Mouse (Mus musculus) liver, embryonic 16.5 days (tissue): ENCODE measurements around the gene Tmem56. TPM values are rescaled to one million over a fixed set of nuclear protein-coding genes. Genes with fewer than 3 reads are reported as not detected.

Experiments used
- ATAC-seq: fragments of 200-750 bp; cut with Nextera tagmentation; 2 replicates; pipeline ENCODE4 v1.8.0; 2017; ENCODE audit warnings: low read depth, mild to moderate bottlenecking, moderate number of reproducible peaks, moderate library complexity
- H3K27ac ChIP-seq: fragments of 300-500 bp; sonication (generic); 2 replicates; pipeline ENCODE4 v1.5.1; 2014; ENCODE audit warnings: mild to moderate bottlenecking, low read length
- H3K27me3 ChIP-seq: fragments of 300-500 bp; sonication (generic); 2 replicates; pipeline ENCODE4 v1.6.1; 2014; ENCODE audit warnings: low read depth, low read length, mixed read lengths; ENCODE audit not compliant: control insufficient read depth, insufficient read depth
- H3K36me3 ChIP-seq: fragments of 300-500 bp; sonication (generic); 2 replicates; pipeline ENCODE4 v1.6.1; 2014; ENCODE audit warnings: mild to moderate bottlenecking; ENCODE audit not compliant: control insufficient read depth, insufficient read depth
- H3K4me1 ChIP-seq: fragments of 300-500 bp; sonication (generic); 2 replicates; pipeline ENCODE4 v1.6.1; 2014; ENCODE audit warnings: low read depth, low read length, mixed read lengths; ENCODE audit not compliant: control insufficient read depth
- H3K4me2 ChIP-seq: fragments of 300-500 bp; sonication (generic); 2 replicates; pipeline ENCODE4 v1.6.1; 2014; ENCODE audit warnings: low read depth, low read length, mixed read lengths
- H3K4me3 ChIP-seq: fragments of 300-500 bp; sonication (generic); 2 replicates; pipeline ENCODE4 v1.5.1; 2014; ENCODE audit warnings: low read depth, mild to moderate bottlenecking, low read length
- H3K9ac ChIP-seq: fragments of 300-500 bp; sonication (generic); 2 replicates; pipeline ENCODE4 v1.6.1; 2014; ENCODE audit warnings: low read depth, low read length
- H3K9me3 ChIP-seq: fragments of 300-500 bp; sonication (generic); replicated peaks from 2 replicates; pipeline ENCODE4 v1.6.1; 2016; ENCODE audit warnings: low read length; ENCODE audit not compliant: control insufficient read depth
- WGBS: fragments of 180-500 bp; shearing (Covaris S2); extraction: QIAGEN DNeasy Blood & Tissue Kit; methylation state at CpG from one replicate; pipeline ENCODE4 v1.1.7; 2014; ENCODE audit not compliant: insufficient replicate concordance; 5-methylcytosine and 5-hydroxymethylcytosine counted together
- polyA plus RNA-seq: library from polyadenylated mRNA; unstranded; fragments of >200 nt; fragmentation: Nextera tagmentation; extraction: Ambion mirVana; gene quantifications from 2 replicates; pipeline ENCODE4 v1.2.1, GENCODE M21; 2015

Tmem56 gene
- polyA plus RNA-seq, 1 experiment from 2014 or later, result 12.8 TPM

GRCm38 (mm10) chr3:121291225-121291559, 8.3 kb upstream of the Tmem56 start:
- 5% methylated on average over 7 of the region's 7 CpGs for WGBS
- Histone ChIP-seq H3K36me3 (no peaks in the 10 kb centered on the region), H3K4me2 (peak overlapping the region; percentile 92), H3K4me3 (peak overlapping the region; percentile 74), H3K27ac (peak overlapping the region; percentile 92), H3K9ac (peak overlapping the region; percentile 85), H3K9me3 (no peaks in the 10 kb centered on the region), H3K27me3 (no peaks in the 10 kb centered on the region), H3K4me1 (peaks cover 12% of the 10 kb centered on the region)
- ATAC-seq, result 0 out of 2 replicates have a peak, but pooled peaks have one; percentile 0

GRCm38 (mm10) chr3:121290681-121291080, 7.8 kb upstream of the Tmem56 start:
- no peaks in the 10 kb centered on the region for H3K9me3 ChIP-seq
- H3K27ac ChIP-seq, result peak overlapping the region; percentile 92
- peak overlapping the region; percentile 74 for H3K4me3 ChIP-seq
- no peaks in the 10 kb centered on the region for H3K27me3 ChIP-seq
- H3K9ac ChIP-seq, result peak overlapping the region; percentile 85
- ATAC-seq, result no peak
- H3K36me3 ChIP-seq, result no peaks in the 10 kb centered on the region
- peak overlapping the region; percentile 92 for H3K4me2 ChIP-seq
- 70% methylated on average over 8 of the region's 8 CpGs for WGBS
- H3K4me1 ChIP-seq, result peaks cover 12% of the 10 kb centered on the region

- Histone ChIP-seq H3K4me1 (peaks cover 12% of the 10 kb centered on the region), H3K9me3 (no peaks in the 10 kb centered on the region), H3K4me3 (no peak overlapping the region), H3K27ac (no peak overlapping the region), H3K4me2 (no peak overlapping the region), H3K27me3 (no peaks in the 10 kb centered on the region), H3K36me3 (no peaks in the 10 kb centered on the region), H3K9ac (no peak overlapping the region)
- WGBS, result 70% methylated on average over 2 of the region's 2 CpGs
- ATAC-seq, result no peak
Observed at GRCm38 (mm10) chr3:121287151-121287550, 4.3 kb upstream of the Tmem56 start.

- Histone ChIP-seq H3K4me1 (peaks cover 4% of the 10 kb centered on the region), H3K27me3 (no peaks in the 10 kb centered on the region), H3K4me2 (no peak overlapping the region), H3K36me3 (no peaks in the 10 kb centered on the region), H3K27ac (no peak overlapping the region), H3K4me3 (no peak overlapping the region), H3K9me3 (no peaks in the 10 kb centered on the region), H3K9ac (no peak overlapping the region)
- peak; percentile 80 for ATAC-seq
- 73% methylated on average over 6 of the region's 6 CpGs for WGBS
Observed at GRCm38 (mm10) chr3:121285219-121285618, 2.3 kb upstream of the Tmem56 start.

- 82% methylated on average over 14 of the region's 14 CpGs for WGBS
- Histone ChIP-seq H3K4me2 (no peak overlapping the region), H3K4me3 (no peak overlapping the region), H3K27ac (no peak overlapping the region), H3K27me3 (no peaks in the 10 kb centered on the region), H3K9ac (no peak overlapping the region), H3K36me3 (no peaks in the 10 kb centered on the region), H3K4me1 (peaks cover 7% of the 10 kb centered on the region; the same call in 1 of the 2 replicates), H3K9me3 (no peaks in the 10 kb centered on the region)
- peak; percentile 76 for ATAC-seq
Observed at GRCm38 (mm10) chr3:121279679-121280078, 3.2 kb downstream of the Tmem56 start.

GRCm38 (mm10) chr3:121277557-121277956, 5.3 kb downstream of the Tmem56 start:
- H3K36me3 ChIP-seq, result no peaks in the 10 kb centered on the region
- no peaks in the 10 kb centered on the region for H3K9me3 ChIP-seq
- H3K4me1 ChIP-seq, result peaks cover 7% of the 10 kb centered on the region; the same call in 1 of the 2 replicates
- H3K4me3 ChIP-seq, result no peak overlapping the region
- no peak for ATAC-seq
- no peak overlapping the region for H3K9ac ChIP-seq
- H3K27ac ChIP-seq, result no peak overlapping the region
- H3K4me2 ChIP-seq, result no peak overlapping the region
- H3K27me3 ChIP-seq, result no peaks in the 10 kb centered on the region
- WGBS, result 75% methylated on average over 4 of the region's 4 CpGs

- Histone ChIP-seq H3K4me3 (no peak overlapping the region), H3K36me3 (no peaks in the 10 kb centered on the region), H3K4me1 (peaks cover 7% of the 10 kb centered on the region; the same call in 1 of the 2 replicates), H3K27me3 (no peaks in the 10 kb centered on the region), H3K4me2 (no peak overlapping the region), H3K9ac (no peak overlapping the region), H3K27ac (no peak overlapping the region), H3K9me3 (no peaks in the 10 kb centered on the region)
- 66% methylated on average over 4 of the region's 4 CpGs for WGBS
- no peak for ATAC-seq
Observed at GRCm38 (mm10) chr3:121277009-121277408, 5.9 kb downstream of the Tmem56 start.

- Histone ChIP-seq H3K4me3 (no peak overlapping the region), H3K4me2 (no peak overlapping the region), H3K27ac (no peak overlapping the region), H3K9me3 (no peaks in the 10 kb centered on the region), H3K9ac (no peak overlapping the region), H3K36me3 (no peaks in the 10 kb centered on the region), H3K4me1 (no peaks in the 10 kb centered on the region; the same call in 1 of the 2 replicates), H3K27me3 (no peaks in the 10 kb centered on the region)
- ATAC-seq, result no peak
- 70% methylated on average over 2 of the region's 2 CpGs for WGBS
Observed at GRCm38 (mm10) chr3:121274010-121274409, 8.9 kb downstream of the Tmem56 start.

GRCm38 (mm10) chr3:121272577-121272976, 10.3 kb downstream of the Tmem56 start:
- 65% methylated on average over 2 of the region's 2 CpGs for WGBS

More at GRCm38 (mm10) chr3:121272577-121272976, 10.3 kb downstream of the Tmem56 start:
- no peak overlapping the region for H3K9ac ChIP-seq
- no peaks in the 10 kb centered on the region for H3K36me3 ChIP-seq
- no peak overlapping the region for H3K4me2 ChIP-seq
- H3K4me3 ChIP-seq, result no peak overlapping the region
- no peak for ATAC-seq
- H3K27me3 ChIP-seq, result no peaks in the 10 kb centered on the region
- no peaks in the 10 kb centered on the region for H3K9me3 ChIP-seq
- peaks cover 11% of the 10 kb centered on the region for H3K4me1 ChIP-seq
- H3K27ac ChIP-seq, result no peak overlapping the region
